Mouse (Mus musculus): ENCODE results near the gene Acadl. TPM values are rescaled to one million over a fixed set of nuclear protein-coding genes. Genes with fewer than 3 reads are reported as not detected.

Gene Acadl
- 58.0 and 58.8 TPM in 2 replicates for polyA plus RNA-seq (2015; fragmentation: Nextera tagmentation; extraction: Ambion mirVana)

- under 1% methylated on average over 65 of the region's 85 CpGs for WGBS
- peak; percentile 89 for ATAC-seq (ENCODE audit: low FRiP score, low read depth)
- peaks cover 12% of the 10 kb centered on the region for H3K4me1 ChIP-seq (replicated peaks)
Measured at GRCm38 (mm10) chr1:66862712-66863511, at the start of gene Acadl. Acadl (minus strand) TSS chr1:66863277.

GRCm38 (mm10) chr1:66912305-66912704 lies 49.2 kb upstream of the Acadl start:
- no peaks in the 10 kb centered on the region for H3K4me1 ChIP-seq (replicated peaks)
- WGBS = 93% methylated on average over 1 of the region's 1 CpGs
- no peaks in the 10 kb centered on the region; the same call in 1 of the 2 replicates for H3K9me3 ChIP-seq
- no peaks in the 10 kb centered on the region for H3K36me3 ChIP-seq
- H3K27ac ChIP-seq (replicated peaks) = no peak overlapping the region
- no peak overlapping the region for H3K4me2 ChIP-seq
- H3K9ac ChIP-seq = no peak overlapping the region
- H3K4me3 ChIP-seq = no peak overlapping the region
- H3K27me3 ChIP-seq = no peaks in the 10 kb centered on the region
- ATAC-seq (ENCODE audit: low FRiP score, low read depth) = no peak

More at GRCm38 (mm10) chr1:66862712-66863511, at the start of gene Acadl:
- H3K36me3 ChIP-seq = no peaks in the 10 kb centered on the region
- H3K4me3 ChIP-seq = peak within 1 kb of the TSS; percentile 54
- no peaks in the 10 kb centered on the region for H3K9me3 ChIP-seq
- H3K27ac ChIP-seq (replicated peaks) = peak within 1 kb of the TSS; percentile 61
- H3K27me3 ChIP-seq = no peaks in the 10 kb centered on the region
- H3K9ac ChIP-seq = peak within 1 kb of the TSS; percentile 56
- peak within 1 kb of the TSS; percentile 62 for H3K4me2 ChIP-seq

GRCm38 (mm10) chr1:66902566-66902965 lies 39.5 kb upstream of the Acadl start:
- H3K9me3 ChIP-seq = no peaks in the 10 kb centered on the region
- WGBS = 92% methylated on average over 3 of the region's 3 CpGs
- no peak for ATAC-seq (ENCODE audit: low FRiP score, low read depth)
- no peaks in the 10 kb centered on the region for H3K27me3 ChIP-seq
- H3K9ac ChIP-seq = no peak overlapping the region
- no peaks in the 10 kb centered on the region for H3K4me1 ChIP-seq (replicated peaks)
- H3K27ac ChIP-seq (replicated peaks) = no peak overlapping the region
- H3K4me3 ChIP-seq = no peak overlapping the region
- H3K36me3 ChIP-seq = no peaks in the 10 kb centered on the region
- no peak overlapping the region for H3K4me2 ChIP-seq

- Histone ChIP-seq H3K4me1 (replicated peaks) (peaks cover 11% of the 10 kb centered on the region), H3K36me3 (no peaks in the 10 kb centered on the region), H3K27me3 (no peaks in the 10 kb centered on the region), H3K4me2 (no peak overlapping the region), H3K9ac (no peak overlapping the region), H3K9me3 (no peaks in the 10 kb centered on the region), H3K4me3 (no peak overlapping the region), H3K27ac (replicated peaks) (no peak overlapping the region)
- WGBS = 93% methylated on average over 4 of the region's 4 CpGs
- ATAC-seq (ENCODE audit: low FRiP score, low read depth) = no peak
Measured at GRCm38 (mm10) chr1:66900946-66901345, 37.9 kb upstream of the Acadl start.

GRCm38 (mm10) chr1:66898261-66898660 lies 35.2 kb upstream of the Acadl start:
- Histone ChIP-seq H3K9ac (no peak overlapping the region), H3K27ac (replicated peaks) (no peak overlapping the region), H3K9me3 (no peaks in the 10 kb centered on the region), H3K27me3 (no peaks in the 10 kb centered on the region), H3K4me3 (no peak overlapping the region), H3K36me3 (no peaks in the 10 kb centered on the region), H3K4me2 (no peak overlapping the region), H3K4me1 (replicated peaks) (peaks cover 14% of the 10 kb centered on the region)
- WGBS = 62% methylated on average over 7 of the region's 7 CpGs
- no peak for ATAC-seq (ENCODE audit: low FRiP score, low read depth)

- Histone ChIP-seq H3K27me3 (no peaks in the 10 kb centered on the region), H3K27ac (replicated peaks) (peak overlapping the region; percentile 75), H3K4me2 (peak overlapping the region; percentile 47), H3K4me3 (peak overlapping the region; percentile 12; the same call in 1 of the 2 replicates), H3K4me1 (replicated peaks) (peaks cover 14% of the 10 kb centered on the region), H3K36me3 (no peaks in the 10 kb centered on the region), H3K9ac (no peak overlapping the region), H3K9me3 (no peaks in the 10 kb centered on the region)
- peak; percentile 37 for ATAC-seq (ENCODE audit: low FRiP score, low read depth)
- 36% methylated on average over 5 of the region's 5 CpGs for WGBS
Measured at GRCm38 (mm10) chr1:66896556-66896955, 33.5 kb upstream of the Acadl start.

GRCm38 (mm10) chr1:66896125-66896524 lies 33.0 kb upstream of the Acadl start:
- WGBS = 28% methylated on average over 5 of the region's 5 CpGs
- Histone ChIP-seq H3K4me2 (peak overlapping the region; percentile 47), H3K9me3 (no peaks in the 10 kb centered on the region), H3K36me3 (no peaks in the 10 kb centered on the region), H3K27me3 (no peaks in the 10 kb centered on the region), H3K27ac (replicated peaks) (peak overlapping the region; percentile 75), H3K9ac (no peak overlapping the region; the same call in 1 of the 2 replicates), H3K4me1 (replicated peaks) (peaks cover 14% of the 10 kb centered on the region), H3K4me3 (no peak overlapping the region)
- peak; percentile 83 for ATAC-seq (ENCODE audit: low FRiP score, low read depth)

GRCm38 (mm10) chr1:66895837-66896118 lies 32.7 kb upstream of the Acadl start:
- Histone ChIP-seq H3K4me1 (replicated peaks) (peaks cover 14% of the 10 kb centered on the region), H3K27ac (replicated peaks) (peak overlapping the region; percentile 75), H3K36me3 (no peaks in the 10 kb centered on the region), H3K27me3 (no peaks in the 10 kb centered on the region), H3K9me3 (no peaks in the 10 kb centered on the region), H3K9ac (no peak overlapping the region; the same call in 1 of the 2 replicates), H3K4me2 (peak overlapping the region; percentile 47), H3K4me3 (no peak overlapping the region)
- peak; percentile 84 for ATAC-seq (ENCODE audit: low FRiP score, low read depth)

- 78% methylated on average over 6 of the region's 6 CpGs for WGBS
- H3K9me3 ChIP-seq = no peaks in the 10 kb centered on the region
- H3K4me1 ChIP-seq (replicated peaks) = peaks cover 14% of the 10 kb centered on the region
- peak overlapping the region; percentile 75; the same call in 1 of the 2 replicates for H3K27ac ChIP-seq (replicated peaks)
- no peaks in the 10 kb centered on the region for H3K36me3 ChIP-seq
- no peak for ATAC-seq (ENCODE audit: low FRiP score, low read depth)
- H3K27me3 ChIP-seq = no peaks in the 10 kb centered on the region
- H3K9ac ChIP-seq = no peak overlapping the region
- peak overlapping the region; percentile 47; the same call in 1 of the 2 replicates for H3K4me2 ChIP-seq
- no peak overlapping the region for H3K4me3 ChIP-seq
Measured at GRCm38 (mm10) chr1:66895093-66895836, 32.2 kb upstream of the Acadl start.

- no peaks in the 10 kb centered on the region for H3K36me3 ChIP-seq
- H3K9ac ChIP-seq = no peak overlapping the region
- H3K4me2 ChIP-seq = no peak overlapping the region
- ATAC-seq (ENCODE audit: low FRiP score, low read depth) = no peak
- WGBS = 97% methylated on average over 1 of the region's 1 CpGs
- H3K4me3 ChIP-seq = no peak overlapping the region
- no peaks in the 10 kb centered on the region for H3K9me3 ChIP-seq
- H3K27ac ChIP-seq (replicated peaks) = no peak overlapping the region
- no peaks in the 10 kb centered on the region for H3K27me3 ChIP-seq
- no peaks in the 10 kb centered on the region for H3K4me1 ChIP-seq (replicated peaks)
Measured at GRCm38 (mm10) chr1:66887175-66887574, 24.1 kb upstream of the Acadl start.

- Histone ChIP-seq H3K9me3 (no peaks in the 10 kb centered on the region), H3K9ac (no peak overlapping the region), H3K36me3 (no peaks in the 10 kb centered on the region), H3K4me2 (no peak overlapping the region), H3K27ac (replicated peaks) (no peak overlapping the region), H3K4me3 (no peak overlapping the region), H3K4me1 (replicated peaks) (no peaks in the 10 kb centered on the region), H3K27me3 (no peaks in the 10 kb centered on the region)
- 85% methylated on average over 2 of the region's 2 CpGs for WGBS
- ATAC-seq (ENCODE audit: low FRiP score, low read depth) = no peak
Measured at GRCm38 (mm10) chr1:66880217-66880616, 17.1 kb upstream of the Acadl start.

GRCm38 (mm10) chr1:66874740-66875139 lies 11.7 kb upstream of the Acadl start:
- no peaks in the 10 kb centered on the region for H3K9me3 ChIP-seq
- H3K27ac ChIP-seq (replicated peaks) = no peak overlapping the region
- ATAC-seq (ENCODE audit: low FRiP score, low read depth) = no peak
- 94% methylated on average over 6 of the region's 6 CpGs for WGBS
- no peak overlapping the region for H3K9ac ChIP-seq
- H3K4me3 ChIP-seq = no peak overlapping the region
- H3K36me3 ChIP-seq = no peaks in the 10 kb centered on the region
- no peaks in the 10 kb centered on the region for H3K4me1 ChIP-seq (replicated peaks)
- H3K27me3 ChIP-seq = no peaks in the 10 kb centered on the region
- H3K4me2 ChIP-seq = no peak overlapping the region

Data from hindbrain, embryonic 15.5 days (tissue).